ENCODE assay signal across 8 mouse cellular contexts in genomic region chr11:86992461-86992988, GRCm38 (mm10). TPM values are rescaled to one million over a fixed set of nuclear protein-coding genes. Genes with fewer than 3 reads are reported as not detected.
DNase-seq lines count a peak whose midpoint lies in the region; ATAC-seq and TF ChIP-seq lines count a peak whose summit lies in the region.

No protein-coding gene starts in this region.

- H3K27ac ChIP-seq in cerebellum, adult 2 months (ENCODE audit: insufficient read depth, low read length) = peak overlapping the region; percentile 65
- peak overlapping the region; percentile 43; the same call in 1 of the 2 replicates for H3K27ac ChIP-seq in spleen, adult 2 months (ENCODE audit: insufficient read depth, low read length)
- H3K27ac ChIP-seq in limb, embryonic 12.5 days = peak overlapping the region; percentile 94; the same call in 1 of the 2 replicates

- H3K9me3 ChIP-seq in limb, embryonic 12.5 days = no peaks in the 10 kb centered on the region

- WGBS in cerebellum, adult 2 months = under 1% methylated on average over 13 of the region's 13 CpGs
- WGBS in spleen, adult 2 months = 5% methylated on average over 13 of the region's 13 CpGs
- 4% methylated on average over 13 of the region's 13 CpGs for WGBS in limb, embryonic 12.5 days

- no peak for ATAC-seq in limb, embryonic 12.5 days (ENCODE audit: insufficient number of reproducible peaks, insufficient read depth, low FRiP score, low TSS enrichment, low read depth)

- peaks cover 15% of the 10 kb centered on the region for H3K4me1 ChIP-seq in cerebellum, adult 2 months (ENCODE audit: control insufficient read depth, insufficient read depth, low read length)
- H3K4me1 ChIP-seq in spleen, adult 2 months (ENCODE audit: control insufficient read depth, insufficient read depth, insufficient read length) = 0 out of 2 replicates have a peak, but pooled peaks cover 7% of the 10 kb centered on the region
- peaks cover 35% of the 10 kb centered on the region for H3K4me1 ChIP-seq in limb, embryonic 12.5 days (replicated peaks)

- no peak for TF ChIP-seq POLR2A in cerebellum, adult 2 months (IDR thresholded peaks at IDR 0.05; ENCODE audit: borderline replicate concordance, insufficient read depth, low read length)
- no peak for TF ChIP-seq POLR2A in spleen, adult 2 months (IDR thresholded peaks at IDR 0.05; ENCODE audit: low read depth, low read length)

- peak overlapping the region; percentile 85 for H3K4me2 ChIP-seq in limb, embryonic 12.5 days

- H3K9ac ChIP-seq in limb, embryonic 12.5 days (replicated peaks) = peak overlapping the region; percentile 90

- TF ChIP-seq CTCF in cerebellum, adult 2 months (IDR thresholded peaks at IDR 0.05; ENCODE audit: borderline replicate concordance, insufficient read depth, low read depth, low read length) = no peak
- TF ChIP-seq CTCF in spleen, adult 2 months (IDR thresholded peaks at IDR 0.05; ENCODE audit: extremely low read depth, insufficient read depth, insufficient read length, insufficient replicate concordance) = no peak

- H3K36me3 ChIP-seq in spleen, adult 2 months (ENCODE audit: control insufficient read depth, insufficient read depth, low read length) = no peaks in the 10 kb centered on the region
- no peaks in the 10 kb centered on the region for H3K36me3 ChIP-seq in limb, embryonic 12.5 days
- H3K36me3 ChIP-seq in splenic B cell, adult 2 months (ENCODE audit: control insufficient read depth, insufficient read depth, low read length, poor library complexity, severe bottlenecking) = no peaks in the 10 kb centered on the region

- peak overlapping the region; percentile 80 for H3K4me3 ChIP-seq in cerebellum, adult 2 months (replicated peaks; ENCODE audit: insufficient read depth, low read depth, low read length)
- H3K4me3 ChIP-seq in spleen, adult 2 months (ENCODE audit: extremely low read depth, insufficient read depth, insufficient read length) = peak overlapping the region; percentile 87
- peak overlapping the region; percentile 96 for H3K4me3 ChIP-seq in limb, embryonic 12.5 days (replicated peaks)

- DNase-seq in cerebellum, adult 2 months = peak in 1 of 2 experiments; percentile 50
- no peak for DNase-seq in cerebellum, adult 11-12 months
- DNase-seq in spleen, adult 2 months (ENCODE audit: low read depth in 1 of 2, low spot score in 2 of 2) = no peak
- DNase-seq in spleen, postnatal 36 days (ENCODE audit: low spot score in 2 of 2) = no peak
- DNase-seq in splenic B cell, adult 2 months (ENCODE audit: low read depth, low spot score) = peak; percentile 3
- no peak for DNase-seq in urinary bladder, adult 2 months (ENCODE audit: low spot score)
- no peak for DNase-seq in ovary, postnatal 36 days (ENCODE audit: low spot score)

- no peaks in the 10 kb centered on the region for H3K27me3 ChIP-seq in cerebellum, adult 2 months (ENCODE audit: control insufficient read depth, insufficient read depth, low read length)
- H3K27me3 ChIP-seq in spleen, adult 2 months (ENCODE audit: control insufficient read depth, insufficient read depth, low read length) = no peaks in the 10 kb centered on the region
- H3K27me3 ChIP-seq in limb, embryonic 12.5 days = no peaks in the 10 kb centered on the region
- H3K27me3 ChIP-seq in splenic B cell, adult 2 months (ENCODE audit: control insufficient read depth, insufficient read depth, low read length, poor library complexity, severe bottlenecking) = no peaks in the 10 kb centered on the region

RNA-seq across cellular contexts. Expression of gene Ypel2, which starts 1.0 kb away (rescaled TPM):
- polyA plus RNA-seq in cerebellum, adult 2 months (2012; rRNA removed) = 25.3 and 26.7 TPM in 2 replicates
- polyA plus RNA-seq in spleen, adult 2 months (2012; rRNA removed) = 2.1 and 2.2 TPM in 2 replicates
- 9.8 and 10.5 TPM in 2 replicates for polyA plus RNA-seq in limb, embryonic 12.5 days (2016; fragmentation: Nextera tagmentation; extraction: Ambion mirVana)
- 21.6 and 21.8 TPM in 2 replicates for polyA plus RNA-seq in urinary bladder, adult 2 months (2012; rRNA removed)

Comparison
In these comparisons a context has a peak if more than half of its experiments do, and no peak if none do; other contexts are left out.
1. H3K27ac ChIP-seq: peak in every context shown above with its lines; median percentile 94 in limb, embryonic 12.5 days; 65 in cerebellum, adult 2 months; 43 in spleen, adult 2 months.